Mouse (Mus musculus) erythroid progenitor cell, adult 5-6 weeks (primary cell): ENCODE data around the gene Nudt22. TPM values are rescaled to one million over a fixed set of nuclear protein-coding genes. Genes with fewer than 3 reads are reported as not detected.

Source experiments
- ATAC-seq: replicated peaks from 2 replicates; pipeline ENCODE4 v1.8.0; 2016; ENCODE audit warnings: moderate number of reproducible peaks, mild to moderate bottlenecking, moderate TSS enrichment, inconsistent platforms; ENCODE audit not compliant: poor library complexity, low FRiP score, severe bottlenecking
- total RNA-seq, 2 experiments: library from RNA; stranded (forward) in 1 of 2; stranded (reverse) in 1 of 2; fragments of 150-400 nt in 1 of 2; fragments of 186-747, 209-891 nt in 1 of 2; gene quantifications; 2 replicates each; pipeline versions ENCODE4 v1.2.3 to v1.2.4; 2015 to 2017; ENCODE audit warnings: low replicate concordance in 2 of 2

Nudt22 gene
- total RNA-seq, 2 experiments from 2014 or later, result 3.9 to 4.2 TPM

DNA sequence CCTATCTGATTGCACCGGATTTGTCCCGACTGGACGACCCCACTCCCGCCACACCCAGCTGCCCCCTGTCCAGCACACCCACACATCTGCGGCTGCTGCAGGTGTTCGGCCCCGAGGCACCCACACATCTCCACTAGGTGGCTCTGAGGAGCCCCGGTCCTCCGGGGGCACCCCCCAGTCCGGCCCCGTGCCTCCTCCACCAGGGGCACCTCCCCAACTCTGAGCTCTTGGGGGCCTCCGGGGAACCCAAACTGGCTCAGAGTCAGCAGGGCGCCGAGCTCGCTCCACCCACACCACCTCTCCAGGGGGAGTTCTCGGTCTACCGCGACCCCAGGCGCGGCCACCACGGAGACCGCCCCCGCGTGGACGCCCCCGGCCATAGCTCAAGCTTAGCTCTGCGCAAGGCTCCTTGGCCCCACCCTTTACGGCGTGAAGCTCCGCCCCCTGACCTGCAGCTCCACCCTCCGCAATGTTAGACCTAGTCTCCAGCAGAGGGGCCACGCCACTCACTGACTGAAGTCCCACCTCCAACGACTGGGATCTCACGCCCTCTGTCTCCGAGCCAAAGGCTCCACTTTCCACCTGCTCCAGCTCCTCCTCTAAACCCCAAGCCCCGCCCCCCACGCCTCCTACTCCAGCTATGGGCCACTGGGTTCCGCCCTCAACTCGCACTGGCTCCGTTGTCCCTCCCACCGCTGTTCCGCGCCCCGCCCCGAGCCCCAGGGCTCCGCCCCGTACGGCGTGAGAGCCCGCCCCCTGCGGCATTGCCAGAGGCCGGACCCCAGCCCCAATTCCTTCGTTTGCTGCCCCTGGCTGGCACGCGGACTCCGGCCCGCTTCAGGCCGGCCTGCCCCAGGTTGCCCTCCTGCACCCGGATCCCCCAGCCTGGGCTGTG is 16.2 kb downstream of the Nudt22 start:
- ATAC-seq, result peak; percentile 85

DNA sequence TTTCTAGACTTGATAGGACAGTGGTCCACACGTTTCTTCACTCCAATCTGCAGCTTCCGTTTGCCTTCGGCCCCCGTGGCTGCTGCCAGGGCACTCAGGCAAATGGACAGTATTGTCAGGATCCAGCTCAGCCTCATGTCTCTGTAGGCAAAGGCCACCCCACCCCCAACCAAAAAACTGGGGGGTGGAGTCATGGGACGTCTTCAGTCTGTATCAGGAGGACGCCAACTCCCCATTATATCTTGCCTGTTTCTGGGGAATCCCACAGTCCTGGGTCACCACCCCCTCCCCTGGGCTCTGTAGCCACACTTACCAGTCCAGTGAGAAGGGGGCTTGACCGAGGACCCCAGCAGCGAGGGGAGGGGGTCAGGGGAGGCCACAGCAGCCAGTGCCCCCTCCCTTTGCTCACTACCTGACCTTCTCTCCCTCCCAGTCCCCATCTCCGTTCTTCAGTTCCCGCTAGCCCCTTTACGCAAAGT is 16.9 kb downstream of the Nudt22 start:
- no peak for ATAC-seq

DNA sequence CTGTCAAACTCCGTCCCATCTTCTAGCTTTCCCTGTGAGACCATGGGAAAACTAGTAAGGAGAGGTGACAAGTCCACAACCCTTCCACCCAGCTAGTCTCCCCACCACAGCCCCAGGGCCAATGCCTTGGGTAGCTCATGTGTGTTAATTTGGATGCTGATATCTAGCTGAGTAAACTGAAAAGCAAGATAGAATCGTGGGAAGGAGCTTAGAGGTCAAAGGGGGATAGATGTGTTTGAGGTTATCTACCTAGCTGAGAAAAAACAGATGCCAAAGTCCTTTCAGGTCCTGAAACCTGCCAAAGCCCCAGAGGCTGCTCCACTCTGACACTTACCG is 17.3 kb downstream of the Nudt22 start:
- no peak for ATAC-seq

DNA sequence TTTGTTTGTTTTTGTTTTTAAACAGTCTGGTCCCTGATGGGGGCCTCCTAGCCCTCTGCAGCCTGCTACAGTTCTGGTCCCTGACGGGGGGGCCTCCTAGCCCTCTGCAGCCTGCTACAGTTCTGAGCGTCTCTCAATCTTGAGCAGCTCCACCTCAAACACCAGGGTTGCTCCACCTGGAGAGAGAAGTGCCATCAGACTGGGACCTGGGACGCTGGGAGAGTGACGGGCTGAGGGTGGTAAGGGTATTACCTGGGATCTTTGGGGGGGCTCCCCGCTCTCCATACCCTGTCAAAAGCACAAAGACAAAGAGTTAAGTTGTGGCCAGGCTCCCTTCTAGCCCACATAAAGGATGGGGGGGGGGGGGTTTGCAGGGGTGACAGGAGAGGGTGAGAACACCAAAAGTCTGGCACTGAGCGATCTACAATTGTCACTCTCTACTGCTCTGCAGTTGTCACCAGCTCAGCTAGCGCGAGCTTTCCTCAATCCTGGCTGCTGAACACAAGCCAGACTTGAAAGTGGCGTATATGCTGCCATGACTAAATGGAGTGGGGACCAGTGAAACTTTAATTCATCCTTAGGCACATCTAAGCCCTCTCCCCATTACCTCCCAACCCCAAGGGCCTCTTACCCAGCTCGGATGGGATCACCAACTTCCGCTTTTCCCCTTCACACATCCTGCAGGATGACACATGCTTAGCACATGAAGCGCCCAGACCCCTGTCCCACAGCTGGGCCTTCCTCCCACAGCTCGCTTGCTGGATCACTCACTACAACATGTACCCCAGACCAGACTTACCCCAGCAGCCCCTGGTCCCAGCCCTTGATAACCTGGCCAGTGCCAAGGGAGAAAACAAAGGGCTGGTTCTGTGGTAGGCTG is 17.9 kb downstream of the Nudt22 start:
- no peak for ATAC-seq

DNA sequence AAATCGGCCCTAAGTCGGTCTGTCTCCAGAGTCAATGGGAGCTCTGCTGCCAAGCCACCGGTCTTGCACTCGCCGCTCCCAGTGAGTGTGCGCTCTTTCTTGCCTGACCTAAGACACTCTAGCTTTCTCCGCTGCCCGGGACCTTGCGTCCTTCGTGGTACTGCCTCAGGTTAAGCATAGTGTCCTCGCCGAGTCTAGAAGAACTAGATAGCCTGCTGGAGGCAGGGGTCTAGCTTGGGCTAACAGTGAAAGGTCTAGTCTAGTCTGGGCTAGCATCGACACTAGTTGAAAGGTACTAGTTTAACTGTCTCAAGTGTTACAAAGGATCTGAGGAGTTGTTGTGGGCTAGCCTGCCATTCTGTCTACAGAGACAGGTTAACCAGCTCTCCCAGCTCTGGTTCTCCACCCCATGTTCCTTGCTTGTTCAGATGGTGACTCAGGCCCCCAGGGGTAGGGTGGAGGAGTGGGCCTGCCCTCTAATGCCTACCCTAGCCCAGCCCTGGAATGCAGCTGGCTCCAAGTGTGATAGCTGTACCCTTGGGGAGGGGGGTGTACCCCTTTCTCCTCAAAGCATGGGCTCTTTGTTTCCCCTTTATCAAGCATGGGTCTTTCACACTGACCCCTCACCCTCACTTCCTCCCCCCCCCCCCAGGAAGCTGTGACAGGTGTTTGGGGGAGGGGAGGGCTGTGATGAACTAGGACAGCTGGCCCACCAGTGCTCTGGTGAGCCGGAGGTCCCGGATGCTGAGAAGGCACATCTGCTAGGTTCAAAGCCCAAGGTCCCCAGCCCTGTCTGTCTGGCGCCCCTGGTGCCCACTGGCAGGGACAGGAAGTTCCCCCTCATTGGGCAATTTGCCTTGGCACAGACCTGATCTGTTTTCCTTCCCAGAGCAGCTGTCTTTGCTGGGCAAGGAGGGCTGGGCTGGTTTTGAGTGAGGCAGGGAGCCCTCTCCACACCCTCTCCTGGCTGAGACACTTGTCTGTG is 20.1 kb downstream of the Nudt22 start, which contains the start of gene Plcb3:
Plcb3 (minus strand) TSS at position 934 of the 985 bp plus-strand sequence.
- ATAC-seq, result no peak

DNA sequence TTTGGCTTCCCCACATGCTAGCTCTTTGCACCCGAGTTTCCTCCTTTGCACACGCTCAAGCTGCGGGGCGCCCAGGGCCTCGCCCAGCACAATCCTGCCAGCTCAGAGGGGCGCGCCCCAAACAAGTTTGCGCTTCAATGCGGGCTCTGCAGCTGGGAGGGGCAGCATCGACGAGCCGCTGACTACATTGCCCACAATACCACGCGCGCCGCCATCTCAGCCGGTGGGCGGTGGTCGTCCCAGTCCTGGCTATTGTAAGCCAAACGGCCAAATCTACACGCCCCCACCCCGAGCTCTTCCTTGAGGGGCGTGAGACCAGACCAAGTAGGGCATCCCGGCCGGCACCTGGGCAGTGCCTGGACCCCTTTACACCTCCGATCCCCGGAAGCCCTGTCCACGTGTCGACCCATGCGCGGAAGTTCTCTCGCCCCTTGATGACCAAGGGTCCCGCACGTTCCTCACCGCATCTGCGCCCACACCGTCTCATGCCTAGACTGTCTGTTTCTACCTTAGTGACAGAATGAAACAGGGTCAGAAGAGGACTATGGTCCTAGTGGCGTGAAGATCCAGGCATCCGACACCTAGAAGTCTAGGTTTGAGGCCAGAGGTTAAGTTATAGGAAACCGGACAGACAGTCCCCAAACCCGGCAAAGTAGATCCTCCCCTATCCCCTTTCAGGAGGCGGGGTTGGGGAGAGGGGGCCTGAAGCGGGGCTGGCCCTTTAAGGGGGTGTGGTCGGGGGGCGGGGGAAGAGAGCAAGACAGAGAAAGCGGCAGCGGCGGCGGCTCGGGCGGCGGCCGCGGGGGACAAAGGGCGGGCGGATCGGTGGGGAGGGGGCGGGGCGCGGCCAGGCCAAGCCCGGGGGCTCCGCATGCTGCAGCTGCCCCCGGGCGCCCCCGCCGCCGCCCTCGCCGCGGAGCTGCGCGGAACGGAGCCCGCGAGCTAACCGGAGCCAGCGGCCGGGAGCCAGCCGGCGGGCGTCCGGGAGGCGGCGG is 21.4 kb downstream of the Nudt22 start, which contains the start of gene Ppp1r14b:
Ppp1r14b (plus strand) TSS at position 758 of the 995 bp plus-strand sequence.
- peak; percentile 69 for ATAC-seq

DNA sequence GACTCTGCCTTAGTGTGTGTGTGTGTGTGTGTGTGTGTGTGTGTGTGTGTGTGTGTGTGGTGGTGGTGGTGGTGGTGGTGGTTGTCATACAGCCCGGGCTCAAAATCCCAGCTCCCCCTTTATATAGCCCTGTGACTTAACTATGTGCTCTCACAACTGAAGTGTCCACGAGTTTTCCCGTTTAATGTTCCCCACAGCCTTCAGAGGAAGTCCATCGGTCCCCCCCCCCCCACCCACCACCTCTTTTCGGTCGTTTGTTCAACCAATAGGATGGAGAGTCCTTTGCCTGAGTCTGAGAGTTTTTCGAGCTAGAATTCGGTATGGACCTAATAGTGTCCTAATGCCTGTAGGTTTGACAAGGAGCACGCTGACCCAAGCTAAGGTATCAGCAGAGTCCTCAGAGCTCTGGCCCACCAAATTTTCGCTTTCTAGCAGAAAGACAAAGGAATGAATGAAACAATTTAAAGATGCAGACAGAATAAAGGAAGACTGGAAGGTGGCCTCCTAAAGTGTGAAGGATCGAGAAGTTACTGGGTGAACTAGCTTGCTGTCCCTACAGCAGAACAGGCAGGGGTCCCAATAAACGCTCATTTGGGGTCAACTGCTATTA is 22.2 kb downstream of the Nudt22 start:
- ATAC-seq, result no peak

DNA sequence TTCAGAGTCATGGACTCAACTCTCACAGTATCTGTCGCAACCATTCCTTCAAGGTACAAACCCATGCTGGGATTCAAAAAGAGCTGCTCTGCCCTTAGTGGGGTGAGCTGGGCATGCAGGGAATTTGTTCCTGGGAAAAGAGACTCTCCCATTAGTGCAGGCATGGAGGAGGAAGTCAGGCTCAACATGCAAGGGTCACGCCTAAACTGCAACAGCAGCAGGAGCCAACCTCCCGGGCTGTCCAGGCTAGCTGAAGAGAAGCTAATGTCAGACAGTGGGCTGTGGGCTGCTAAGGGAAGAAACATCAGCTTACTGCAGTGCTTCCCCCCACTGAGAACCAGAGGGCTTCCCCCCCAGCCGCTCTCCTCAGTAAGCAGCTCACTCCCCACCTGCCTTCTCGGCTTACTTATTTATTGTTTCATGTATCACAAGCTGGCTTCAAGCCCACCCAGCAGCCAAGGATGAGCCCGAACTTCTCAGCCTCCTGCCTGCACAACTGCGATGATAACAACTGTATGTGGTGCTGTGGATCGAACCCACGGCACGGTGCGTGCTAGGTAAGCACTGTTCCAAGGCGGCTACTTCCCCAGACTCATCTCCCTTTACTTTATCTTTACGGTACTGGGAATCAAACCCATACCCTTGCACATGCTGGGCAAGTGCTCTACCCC is 23.5 kb downstream of the Nudt22 start:
- no peak for ATAC-seq

DNA sequence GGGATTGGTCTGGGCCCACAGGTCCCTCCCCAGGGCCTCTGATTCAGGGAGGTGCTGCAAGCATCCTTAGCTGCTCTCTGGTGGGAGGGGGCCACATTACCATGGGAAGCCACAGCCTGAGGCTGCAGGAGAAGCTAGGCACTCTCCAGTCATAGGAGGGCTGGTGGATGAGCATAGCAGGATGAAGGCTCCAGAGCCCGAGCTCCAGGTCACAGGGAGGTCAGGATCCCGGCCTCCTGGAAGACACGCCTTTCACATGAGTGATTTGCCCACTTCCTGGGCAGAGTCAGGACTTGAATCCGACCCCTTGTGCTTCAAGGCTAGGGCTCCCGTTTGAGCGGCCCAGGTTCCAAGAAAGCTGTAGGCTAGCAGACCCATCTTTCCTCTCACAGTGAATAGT is 24.3 kb downstream of the Nudt22 start:
- no peak for ATAC-seq

DNA sequence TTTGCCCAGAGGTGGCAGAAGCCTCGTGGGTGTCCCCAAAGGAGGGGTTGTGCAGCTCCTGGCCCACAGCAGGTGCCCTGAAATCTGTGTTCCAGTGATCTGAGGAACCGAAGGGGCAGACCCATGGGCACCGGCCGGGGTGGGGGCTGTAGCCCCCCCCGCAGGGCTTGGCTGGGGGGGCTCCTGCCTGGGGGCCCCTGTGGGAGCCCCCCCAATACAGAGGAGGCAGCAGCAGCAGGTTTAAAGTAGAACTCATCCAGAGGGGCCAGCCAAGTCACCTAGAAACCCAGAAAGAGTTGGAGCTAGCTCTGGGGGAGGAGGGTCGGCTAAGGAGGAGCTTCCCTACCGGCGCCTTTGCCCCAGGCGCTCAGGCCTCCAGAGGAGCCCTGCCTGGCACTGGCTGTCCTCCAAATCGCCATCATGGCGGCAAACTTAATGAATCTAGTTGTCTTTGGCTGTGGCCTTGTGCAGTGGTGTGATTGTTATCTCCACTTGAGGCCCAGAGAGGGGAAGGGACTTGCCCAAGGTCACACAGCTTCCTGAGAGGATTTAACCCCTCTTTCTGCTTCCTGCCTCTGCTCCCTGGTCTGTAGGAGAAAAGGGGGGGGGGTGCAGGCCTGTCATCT is 25.3 kb downstream of the Nudt22 start:
- no peak for ATAC-seq

DNA sequence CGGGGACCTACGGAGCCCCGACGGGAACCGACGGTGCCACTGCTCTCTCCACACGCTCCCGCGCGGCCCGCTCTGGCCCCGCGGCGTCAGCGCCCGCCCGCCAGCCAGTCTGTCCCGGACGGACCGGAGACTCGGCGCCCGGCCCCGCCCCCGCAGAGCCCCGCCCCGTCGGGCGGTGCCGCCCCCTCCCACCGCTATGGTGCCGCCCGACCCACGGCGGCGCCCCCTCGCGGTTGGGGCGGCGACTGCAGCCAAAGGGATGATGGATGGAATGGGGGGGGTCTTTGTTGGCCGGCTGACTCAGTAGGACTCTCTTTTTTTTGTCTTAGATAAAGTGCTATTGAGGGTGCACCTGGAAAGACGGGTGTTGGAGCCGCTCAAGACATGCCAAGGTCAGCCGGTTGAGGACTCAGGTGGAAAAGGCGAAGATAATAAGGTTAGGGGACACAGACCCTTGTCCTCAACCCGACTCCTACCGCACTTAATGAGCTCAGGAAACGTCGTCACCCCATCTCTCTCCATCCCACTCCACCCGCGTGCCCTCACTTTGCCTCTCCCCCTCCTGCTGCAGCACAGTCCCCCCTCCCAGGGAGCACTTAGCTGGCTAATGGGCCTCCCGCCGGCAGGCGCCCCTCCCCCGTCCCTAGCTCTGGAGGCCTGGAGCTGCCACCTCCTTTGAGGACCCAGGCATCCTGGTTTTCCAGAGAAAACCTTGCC is 26.1 kb downstream of the Nudt22 start:
- peak; percentile 61 for ATAC-seq

DNA sequence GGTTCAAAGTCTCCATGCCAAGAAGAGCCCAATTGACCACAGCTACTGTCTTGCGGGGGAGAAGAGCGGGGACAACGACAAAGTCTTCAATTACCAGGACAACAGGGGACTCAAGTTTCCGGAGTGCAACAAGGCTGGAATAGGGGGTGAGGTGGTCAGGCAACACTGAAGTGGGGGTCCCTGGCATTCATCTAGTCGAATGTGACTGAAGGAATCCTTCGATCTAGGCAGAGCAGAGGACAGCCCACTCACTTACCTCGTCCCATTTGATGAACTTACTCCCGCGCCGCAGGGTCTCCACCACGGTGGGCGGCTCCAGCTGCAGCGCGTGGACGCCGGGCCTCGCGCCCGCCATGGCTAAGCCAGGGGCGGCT is 26.6 kb downstream of the Nudt22 start:
- ATAC-seq, result no peak

DNA sequence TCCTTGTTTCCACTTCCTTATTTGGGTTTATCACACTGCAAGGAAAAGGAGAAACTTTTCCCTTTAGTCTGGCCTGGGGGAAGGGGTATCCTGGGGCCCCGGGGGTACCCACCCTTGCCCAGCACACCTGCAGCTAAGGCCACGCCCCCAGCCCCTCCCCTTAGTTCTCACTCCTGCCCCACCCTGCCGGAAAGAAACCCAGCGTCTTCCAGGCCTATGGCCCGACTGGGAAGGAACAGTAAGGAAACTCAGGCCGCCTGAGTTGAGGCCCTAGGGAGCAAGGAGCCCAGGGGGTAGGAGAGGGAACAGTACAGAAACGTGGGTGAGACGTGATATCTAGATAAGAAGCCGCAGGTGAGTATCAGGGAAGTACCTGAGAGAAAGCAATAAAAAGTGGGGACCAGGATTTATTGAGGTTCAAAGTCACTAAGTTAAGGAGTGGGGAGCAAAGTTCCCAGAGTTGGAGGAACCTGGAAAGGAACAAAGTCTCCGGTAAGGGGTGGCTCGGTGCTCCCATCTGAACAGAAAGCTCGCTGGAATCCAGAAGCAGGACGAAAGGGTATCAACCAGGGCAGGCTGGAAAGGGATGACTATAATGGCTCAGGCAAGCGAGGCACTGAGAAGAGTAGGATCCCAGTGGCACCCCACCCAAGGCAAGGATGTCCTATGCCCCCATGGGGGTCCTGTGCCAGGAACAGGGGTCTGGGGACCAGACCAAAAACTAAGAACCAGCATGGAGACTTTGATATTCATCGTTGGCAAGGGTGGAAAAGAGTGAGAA is 27.2 kb downstream of the Nudt22 start:
- ATAC-seq, result no peak

DNA sequence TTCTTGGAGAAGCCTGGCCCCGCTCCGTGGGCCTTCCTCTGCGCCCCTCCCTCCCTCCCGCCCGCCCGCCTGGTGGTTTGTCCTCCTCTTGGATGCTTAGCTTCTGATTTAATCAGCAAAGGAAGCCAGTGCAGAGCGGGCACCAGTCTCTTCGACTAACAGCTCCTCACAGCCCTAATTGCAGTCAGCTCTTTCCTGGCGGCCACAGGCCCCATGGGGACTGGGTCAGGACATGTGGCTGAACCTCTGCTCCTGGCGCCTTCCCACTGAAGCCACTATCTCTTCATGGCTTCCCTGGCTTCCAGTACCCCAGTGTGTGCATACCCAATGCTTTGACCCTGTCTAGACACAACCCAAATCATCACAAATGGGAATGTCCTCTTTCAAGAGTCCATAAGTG is 39.5 kb downstream of the Nudt22 start:
- ATAC-seq, result no peak

DNA sequence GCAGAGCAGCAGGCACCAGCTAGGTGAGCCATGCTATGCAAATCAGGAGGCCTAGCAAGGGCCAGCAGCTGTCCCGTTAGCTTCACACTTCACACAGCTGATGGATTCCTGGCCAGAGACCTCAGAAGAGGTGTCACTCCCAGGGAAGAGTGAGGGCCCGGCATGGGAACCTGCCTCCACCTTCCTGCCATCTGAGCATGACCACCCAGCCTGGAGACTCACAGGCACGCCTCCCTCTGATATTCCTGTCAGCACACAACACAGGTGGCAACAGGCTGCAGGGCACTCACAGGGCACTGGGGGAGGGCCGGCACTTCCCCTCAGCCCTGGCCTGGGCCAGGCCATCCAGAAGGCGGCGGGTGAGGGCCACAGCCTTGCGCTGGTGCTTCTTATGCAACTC is 40.5 kb downstream of the Nudt22 start:
- no peak for ATAC-seq

DNA sequence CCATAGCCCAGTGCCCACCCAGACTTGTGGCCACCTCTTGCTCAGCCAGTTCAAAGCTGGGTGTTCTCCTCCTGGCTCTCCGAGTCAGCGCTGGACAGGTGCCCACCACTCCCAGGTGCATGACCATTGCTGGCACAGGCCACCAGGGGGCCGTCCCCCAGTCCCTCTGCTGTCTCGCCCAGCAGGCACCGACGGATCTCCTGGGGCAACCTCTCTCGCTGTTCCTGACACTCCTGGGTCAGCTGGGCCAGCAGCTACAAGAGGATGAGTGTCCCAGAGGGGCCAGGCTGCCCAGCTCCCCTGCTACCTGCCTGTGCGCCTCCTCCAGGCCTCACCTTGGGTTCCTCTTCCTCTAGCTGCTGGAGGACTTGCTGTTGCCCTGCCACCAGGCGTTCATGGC is 41.9 kb downstream of the Nudt22 start:
- ATAC-seq, result no peak
